Mouse (Mus musculus) layer of hippocampus, adult 2 months (tissue): ENCODE measurements around the gene Brsk1. TPM values are rescaled to one million over a fixed set of nuclear protein-coding genes. Genes with fewer than 3 reads are reported as not detected.

Source experiments
- DNase-seq, 2 experiments: peaks; one replicate each; pipeline ENCODE4 v3.0.0; 2022; ENCODE audit warnings: low spot score in 2 of 2
- H3K27ac ChIP-seq: fragments of 200-600 bp; 2 replicates; pipeline ENCODE4 v1.8.1; 2022
- H3K4me3 ChIP-seq: fragments of 200-600 bp; 2 replicates; pipeline ENCODE4 v1.8.1; 2022; ENCODE audit warnings: mild to moderate bottlenecking
- CTCF ChIP-seq: fragments of 200-600 bp; conservative IDR thresholded peaks from 2 replicates; pipeline ENCODE4 v1.8.1; 2022; ENCODE audit warnings: antibody characterized with exemption, mild to moderate bottlenecking, moderate library complexity
- total RNA-seq, 2 experiments: library from RNA; stranded (reverse); gene quantifications; 2 replicates each; pipeline ENCODE4 v1.2.3; 2021

Gene Brsk1
- total RNA-seq, 2 experiments from 2014 or later: 334 to 355 TPM

- H3K27ac ChIP-seq: peak overlapping the region; percentile 43; the same call in 1 of the 2 replicates
- H3K4me3 ChIP-seq: peak overlapping the region; percentile 53
- DNase-seq: peak; percentile 36 to 43
Measured at GRCm38 (mm10) chr7:4723508-4723907, 33.1 kb downstream of the Brsk1 start.

GRCm38 (mm10) chr7:4724359-4724758 lies 34.0 kb downstream of the Brsk1 start:
- H3K27ac ChIP-seq: no peak overlapping the region
- no peak overlapping the region for H3K4me3 ChIP-seq
- no peak for TF ChIP-seq CTCF
- DNase-seq: no peak

More at GRCm38 (mm10) chr7:4723508-4723907, 33.1 kb downstream of the Brsk1 start:
- TF ChIP-seq CTCF: no peak

- no peak for TF ChIP-seq CTCF
- Histone ChIP-seq H3K27ac (no peak within 1 kb of the TSS), H3K4me3 (no peak within 1 kb of the TSS)
- no peak for DNase-seq
Measured at GRCm38 (mm10) chr7:4725169-4725568, 34.8 kb downstream of the Brsk1 start, which contains the start of gene Tmem150b. Gene Tmem150b (minus strand): TSS chr7:4725249.

GRCm38 (mm10) chr7:4731090-4731489 lies 40.7 kb downstream of the Brsk1 start:
- DNase-seq: no peak
- no peak overlapping the region for H3K27ac ChIP-seq
- H3K4me3 ChIP-seq: no peak overlapping the region
- no peak for TF ChIP-seq CTCF

GRCm38 (mm10) chr7:4732968-4733392 lies 42.6 kb downstream of the Brsk1 start:
- H3K4me3 ChIP-seq: no peak overlapping the region
- no peak overlapping the region for H3K27ac ChIP-seq
- no peak for TF ChIP-seq CTCF
- no peak for DNase-seq

- peak overlapping the region; percentile 86 for H3K27ac ChIP-seq
- no peak for DNase-seq
- no peak for TF ChIP-seq CTCF
- H3K4me3 ChIP-seq: peak overlapping the region; percentile 58
Measured at GRCm38 (mm10) chr7:4739041-4739543, 48.7 kb downstream of the Brsk1 start.

- TF ChIP-seq CTCF: peak; percentile 65
- Histone ChIP-seq H3K4me3 (peak within 1 kb of the TSS; percentile 87), H3K27ac (peak within 1 kb of the TSS; percentile 98)
- DNase-seq: peak; percentile 98 to 100
Measured at GRCm38 (mm10) chr7:4739544-4740275, 49.3 kb downstream of the Brsk1 start, which contains the start of gene Kmt5c. Gene Kmt5c (plus strand): TSS chr7:4740115.

GRCm38 (mm10) chr7:4740309-4740727 lies 49.9 kb downstream of the Brsk1 start:
- TF ChIP-seq CTCF: no peak

GRCm38 (mm10) chr7:4741151-4741550 lies 50.7 kb downstream of the Brsk1 start:
- peak in 1 of 2 experiments; percentile 34 for DNase-seq
- peak overlapping the region; percentile 98 for H3K27ac ChIP-seq
- no peak for TF ChIP-seq CTCF
- peak overlapping the region; percentile 87 for H3K4me3 ChIP-seq

More at GRCm38 (mm10) chr7:4740309-4740727, 49.9 kb downstream of the Brsk1 start:
- peak overlapping the region; percentile 98 for H3K27ac ChIP-seq
- DNase-seq: no peak
- peak overlapping the region; percentile 87 for H3K4me3 ChIP-seq

GRCm38 (mm10) chr7:4741672-4742481 lies 51.5 kb downstream of the Brsk1 start:
- no peak for TF ChIP-seq CTCF
- Histone ChIP-seq H3K27ac (peak overlapping the region; percentile 98), H3K4me3 (peak overlapping the region; percentile 87; the same call in 1 of the 2 replicates)
- DNase-seq: no peak

GRCm38 (mm10) chr7:4742482-4742819 lies 52.0 kb downstream of the Brsk1 start:
- Histone ChIP-seq H3K4me3 (no peak overlapping the region), H3K27ac (no peak overlapping the region)
- TF ChIP-seq CTCF: no peak
- no peak for DNase-seq

GRCm38 (mm10) chr7:4743354-4743753 lies 53.0 kb downstream of the Brsk1 start:
- no peak for TF ChIP-seq CTCF
- no peak overlapping the region for H3K4me3 ChIP-seq
- DNase-seq: no peak
- H3K27ac ChIP-seq: no peak overlapping the region

GRCm38 (mm10) chr7:4744886-4745285 lies 54.5 kb downstream of the Brsk1 start:
- no peak overlapping the region for H3K4me3 ChIP-seq
- H3K27ac ChIP-seq: no peak overlapping the region
- DNase-seq: no peak
- TF ChIP-seq CTCF: no peak
